Mouse (Mus musculus) layer of hippocampus, adult 2 months (tissue): ENCODE results near the gene Tfap2e. TPM values are rescaled to one million over a fixed set of nuclear protein-coding genes. Genes with fewer than 3 reads are reported as not detected.

Experiments used
- DNase-seq, 2 experiments: peaks; one replicate each; pipeline ENCODE4 v3.0.0; 2022; ENCODE audit warnings: low spot score in 2 of 2
- H3K27ac ChIP-seq: fragments of 200-600 bp; 2 replicates; pipeline ENCODE4 v1.8.1; 2022
- H3K4me3 ChIP-seq: fragments of 200-600 bp; 2 replicates; pipeline ENCODE4 v1.8.1; 2022; ENCODE audit warnings: mild to moderate bottlenecking
- CTCF ChIP-seq: fragments of 200-600 bp; conservative IDR thresholded peaks from 2 replicates; pipeline ENCODE4 v1.8.1; 2022; ENCODE audit warnings: antibody characterized with exemption, mild to moderate bottlenecking, moderate library complexity
- long read RNA-seq, 2 experiments: library from polyadenylated mRNA; stranded (forward); transcript quantifications; one replicate each; pipeline ENCODE4 v2.0.0; 2021; ENCODE audit warnings: borderline mapping rate in 2 of 2
- total RNA-seq, 2 experiments: library from RNA; stranded (reverse); gene quantifications; 2 replicates each; pipeline ENCODE4 v1.2.3; 2021

The Tfap2e gene
- under 1 TPM in 1 of 2 experiments, not detected in 1; 0.18 TPM for total RNA-seq
- long read RNA-seq, experiment 1, result 0 reads
- long read RNA-seq, experiment 2, partial matches to known transcripts, result 0 of 1 reads
- long read RNA-seq, experiment 2, other reads (novel, unspliced or antisense), result 1 of 1 reads

DNA sequence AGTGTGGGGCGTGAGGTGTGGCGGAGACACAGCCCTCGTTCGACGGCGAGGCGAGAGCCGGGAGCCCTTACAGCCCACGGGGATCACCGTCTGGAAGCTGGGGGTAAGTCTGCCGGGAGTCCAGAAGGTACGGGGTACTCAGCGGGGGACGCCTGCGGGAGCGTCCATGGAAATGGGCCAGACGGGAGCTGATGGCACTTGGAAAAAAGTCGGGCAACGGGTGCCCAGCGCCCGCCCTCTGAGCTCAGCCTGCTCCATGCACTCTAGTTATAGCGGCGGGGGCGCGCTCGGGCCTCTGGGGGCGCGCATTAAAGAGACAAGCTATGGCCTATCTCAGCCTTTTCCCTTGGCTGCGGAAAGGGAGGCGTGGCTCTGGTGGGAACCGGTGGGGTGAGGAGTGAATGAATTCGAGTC lies at the start of gene Tfap2e:
Gene Tfap2e, minus strand, starts transcription at position 240 of the 414 bp plus-strand sequence.
- no peak for DNase-seq
- TF ChIP-seq CTCF, result no peak
- Histone ChIP-seq H3K4me3 (peak within 1 kb of the TSS; percentile 44; the same call in 1 of the 2 replicates), H3K27ac (no peak within 1 kb of the TSS)

GRCm38 (mm10) chr4:126782996-126783395 lies 47.0 kb upstream of the Tfap2e start:
- TF ChIP-seq CTCF, result no peak
- Histone ChIP-seq H3K27ac (peak overlapping the region; percentile 77), H3K4me3 (no peak overlapping the region)
- peak; percentile 51 to 66 for DNase-seq

DNA sequence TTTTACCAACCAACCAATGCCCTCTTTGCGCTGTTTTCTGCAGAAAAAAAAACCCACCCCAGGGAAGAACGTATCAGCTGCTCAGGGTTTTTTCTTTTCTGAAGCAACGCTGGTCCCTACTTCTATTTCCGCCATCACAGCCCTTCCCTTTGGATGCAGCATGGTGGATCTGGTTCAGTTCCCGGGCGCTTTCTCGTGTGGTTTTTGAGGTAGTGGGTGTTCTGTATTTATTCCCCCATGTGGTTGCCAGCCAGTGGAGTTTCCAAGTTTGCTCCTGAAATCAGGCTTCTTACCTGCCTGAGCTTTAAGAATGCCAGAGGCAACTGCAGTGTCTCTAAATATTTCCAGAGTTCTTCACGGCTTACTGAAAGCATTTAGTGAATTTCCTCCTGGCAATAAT lies 46.5 kb upstream of the Tfap2e start:
- Histone ChIP-seq H3K27ac (peak overlapping the region; percentile 77), H3K4me3 (no peak overlapping the region)
- no peak for TF ChIP-seq CTCF
- no peak for DNase-seq

- DNase-seq, result no peak
- no peak for TF ChIP-seq CTCF
- Histone ChIP-seq H3K4me3 (no peak overlapping the region), H3K27ac (peak overlapping the region; percentile 77)
These were observed 45.8 kb upstream of the Tfap2e start for GRCm38 (mm10) chr4:126781871-126782270.

DNA sequence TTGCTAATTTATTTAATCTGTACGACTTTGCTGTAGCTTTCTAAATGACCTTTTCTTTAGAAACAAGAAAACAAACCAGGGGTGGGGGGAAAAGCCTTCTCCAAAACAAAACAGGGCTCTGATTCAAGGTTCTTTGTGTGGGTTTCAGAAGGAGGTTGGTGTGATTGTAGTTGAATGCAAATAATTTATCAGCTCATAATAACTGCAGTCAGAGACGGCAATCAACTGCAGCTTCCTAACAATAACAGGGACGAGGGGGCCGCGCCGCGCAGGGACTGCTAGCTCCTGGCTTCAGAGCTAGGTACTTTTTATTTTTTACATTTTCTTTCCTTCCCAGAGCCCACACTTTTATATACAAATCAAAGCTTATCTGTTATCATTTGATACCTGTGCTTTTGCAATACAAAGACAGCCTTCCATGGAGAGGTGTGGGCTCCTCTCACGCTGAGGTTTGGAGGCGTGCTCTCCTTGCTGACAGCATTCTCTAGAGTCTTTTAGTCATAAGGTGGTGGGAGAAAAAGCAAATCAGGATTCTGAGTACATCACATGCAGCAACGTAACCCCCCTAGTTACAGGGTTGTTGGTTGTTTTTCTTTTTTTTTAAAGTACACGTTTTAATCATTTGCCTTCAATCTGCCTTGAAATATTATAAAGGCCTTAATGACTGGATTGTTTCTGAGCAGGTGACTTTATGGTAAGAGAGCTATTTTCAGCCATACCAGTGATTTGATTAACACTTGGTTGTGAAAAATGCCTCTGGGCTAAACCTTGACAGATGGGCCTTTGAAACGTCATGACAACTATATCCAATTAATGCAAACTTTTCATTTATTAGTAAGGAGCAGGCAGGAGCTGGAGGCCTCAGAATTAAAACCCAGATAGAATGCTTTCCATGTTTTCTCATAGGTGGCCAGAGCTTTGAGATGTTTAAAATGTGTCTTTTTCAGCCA lies 44.1 kb upstream of the Tfap2e start:
- Histone ChIP-seq H3K4me3 (peak overlapping the region; percentile 5; the same call in 1 of the 2 replicates), H3K27ac (peak overlapping the region; percentile 80)
- DNase-seq, result no peak
- TF ChIP-seq CTCF, result no peak; the same call in none of the 2 replicates

GRCm38 (mm10) chr4:126779148-126779581 lies 43.1 kb upstream of the Tfap2e start:
- DNase-seq, result no peak
- Histone ChIP-seq H3K4me3 (peak overlapping the region; percentile 12; the same call in 1 of the 2 replicates), H3K27ac (peak overlapping the region; percentile 80)
- TF ChIP-seq CTCF, result no peak

GRCm38 (mm10) chr4:126775182-126775581 lies 39.1 kb upstream of the Tfap2e start:
- Histone ChIP-seq H3K4me3 (no peak overlapping the region), H3K27ac (no peak overlapping the region)
- no peak for DNase-seq
- TF ChIP-seq CTCF, result no peak

- Histone ChIP-seq H3K27ac (no peak overlapping the region), H3K4me3 (no peak overlapping the region)
- no peak for DNase-seq
- TF ChIP-seq CTCF, result no peak
These were observed 37.8 kb upstream of the Tfap2e start for GRCm38 (mm10) chr4:126773871-126774270.

- Histone ChIP-seq H3K4me3 (no peak overlapping the region), H3K27ac (no peak overlapping the region)
- DNase-seq, result no peak
- TF ChIP-seq CTCF, result no peak
These were observed 34.8 kb upstream of the Tfap2e start for GRCm38 (mm10) chr4:126770831-126771230.

DNA sequence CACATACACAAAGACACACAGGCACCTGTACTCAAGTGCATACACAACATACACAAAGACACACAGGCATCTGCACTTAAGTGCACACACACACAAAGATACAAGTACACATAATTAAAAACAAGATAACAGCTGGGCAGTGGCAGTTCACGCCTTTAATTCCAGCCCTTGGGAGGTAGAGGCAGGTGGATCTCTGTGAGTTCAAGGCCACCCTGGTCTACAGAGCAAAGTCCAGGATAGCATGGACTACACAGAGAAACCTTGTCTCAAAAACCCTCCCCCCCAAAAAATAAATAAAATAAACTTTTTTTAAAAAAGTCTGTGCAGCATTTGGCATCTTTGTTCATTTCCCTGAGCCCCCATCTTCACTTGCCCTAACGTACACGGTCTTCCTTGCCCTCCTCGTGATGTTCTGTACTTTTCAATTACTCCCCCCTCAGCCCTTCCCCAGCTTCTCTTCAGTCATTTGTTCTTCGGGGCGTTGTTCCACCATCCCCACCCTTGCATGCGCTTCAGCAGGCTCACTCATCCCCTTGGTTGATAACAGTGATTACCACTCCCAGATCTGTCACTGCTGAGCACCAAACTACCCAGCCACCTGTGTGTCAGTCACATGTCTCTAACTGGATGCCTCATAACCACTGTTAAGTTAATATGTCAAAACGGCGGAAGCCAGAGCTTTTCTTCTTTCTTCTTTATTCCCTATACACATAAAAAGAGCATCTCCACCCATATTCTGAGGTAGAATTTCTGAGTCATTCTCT lies 33.9 kb upstream of the Tfap2e start:
- H3K27ac ChIP-seq, result no peak overlapping the region
- TF ChIP-seq CTCF, result no peak
- no peak overlapping the region for H3K4me3 ChIP-seq
- no peak for DNase-seq

DNA sequence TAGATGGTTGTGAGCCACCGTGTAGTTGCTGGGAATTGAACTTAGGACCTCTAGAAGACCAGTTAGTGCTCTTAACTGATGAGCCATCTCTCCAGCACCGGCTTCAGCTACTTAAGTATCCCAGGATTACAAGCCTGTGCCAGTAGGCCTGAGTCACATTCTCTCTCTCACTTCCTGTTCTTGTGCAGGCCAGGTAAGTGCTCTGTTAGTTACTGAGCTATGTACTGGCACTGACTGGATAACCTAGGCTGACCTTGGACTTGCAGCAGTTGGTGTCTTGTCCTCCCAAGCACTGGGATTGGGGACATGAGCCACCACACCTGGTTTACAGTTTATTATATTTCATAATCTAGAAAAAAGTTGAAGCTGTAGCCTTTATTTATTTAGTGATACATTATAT lies 27.4 kb upstream of the Tfap2e start:
- DNase-seq, result no peak
- no peak for TF ChIP-seq CTCF
- Histone ChIP-seq H3K4me3 (no peak overlapping the region), H3K27ac (no peak overlapping the region)

DNA sequence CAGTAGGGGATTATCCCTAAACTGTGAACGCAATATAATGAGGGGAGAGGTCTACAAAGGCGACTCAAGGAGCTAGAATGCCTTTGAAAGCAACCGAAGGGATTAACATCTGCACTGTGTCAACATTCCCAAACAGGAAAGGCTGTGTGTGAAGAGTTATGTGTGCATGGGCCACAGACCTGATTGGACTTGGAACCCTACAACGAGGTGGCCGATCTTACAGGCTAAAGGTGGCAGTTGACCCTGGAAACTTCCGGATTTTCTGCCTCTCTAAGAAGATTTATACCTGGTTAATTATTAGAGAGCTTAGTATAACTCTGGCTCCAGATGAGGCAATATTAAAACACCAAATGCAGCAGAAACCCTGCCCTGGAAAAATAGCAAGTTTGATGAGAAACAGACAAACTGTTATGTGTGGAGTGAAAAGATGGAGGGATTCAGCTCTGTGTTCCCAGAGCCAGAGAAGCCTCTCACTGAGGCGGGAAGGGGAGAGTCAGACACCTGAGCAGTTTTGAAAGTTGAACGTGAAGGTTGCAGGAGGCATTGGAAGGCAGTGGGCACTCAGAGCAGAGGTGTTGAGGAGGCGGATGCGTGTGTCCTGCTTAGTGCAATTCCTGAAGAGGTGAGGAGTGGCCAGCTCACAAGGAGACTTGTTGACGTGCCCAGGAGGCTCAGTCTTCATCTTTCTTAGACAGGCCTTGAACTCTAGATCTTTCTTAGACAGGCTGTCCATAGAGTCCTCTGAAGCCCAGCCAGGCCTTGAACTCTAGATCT lies 26.7 kb upstream of the Tfap2e start:
- no peak for TF ChIP-seq CTCF
- no peak for DNase-seq
- Histone ChIP-seq H3K27ac (no peak overlapping the region), H3K4me3 (no peak overlapping the region)
